Mouse (Mus musculus) WW6 (cell line): ENCODE measurements around the gene Gm21981.

Source experiments
- DNase-seq: peaks from one replicate; pipeline ENCODE4 v3.0.0-alpha.2; 2013; ENCODE audit warnings: low read depth, low spot score

The Gm21981 gene

DNA sequence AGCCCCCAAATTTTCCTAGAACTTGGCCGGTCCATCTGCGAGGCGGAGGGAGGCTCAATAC, at the start of gene Gm21981:
Gene Gm21981 (minus strand): TSS at position 14 of the 61 bp plus-strand sequence.
- DNase-seq: no peak

DNA sequence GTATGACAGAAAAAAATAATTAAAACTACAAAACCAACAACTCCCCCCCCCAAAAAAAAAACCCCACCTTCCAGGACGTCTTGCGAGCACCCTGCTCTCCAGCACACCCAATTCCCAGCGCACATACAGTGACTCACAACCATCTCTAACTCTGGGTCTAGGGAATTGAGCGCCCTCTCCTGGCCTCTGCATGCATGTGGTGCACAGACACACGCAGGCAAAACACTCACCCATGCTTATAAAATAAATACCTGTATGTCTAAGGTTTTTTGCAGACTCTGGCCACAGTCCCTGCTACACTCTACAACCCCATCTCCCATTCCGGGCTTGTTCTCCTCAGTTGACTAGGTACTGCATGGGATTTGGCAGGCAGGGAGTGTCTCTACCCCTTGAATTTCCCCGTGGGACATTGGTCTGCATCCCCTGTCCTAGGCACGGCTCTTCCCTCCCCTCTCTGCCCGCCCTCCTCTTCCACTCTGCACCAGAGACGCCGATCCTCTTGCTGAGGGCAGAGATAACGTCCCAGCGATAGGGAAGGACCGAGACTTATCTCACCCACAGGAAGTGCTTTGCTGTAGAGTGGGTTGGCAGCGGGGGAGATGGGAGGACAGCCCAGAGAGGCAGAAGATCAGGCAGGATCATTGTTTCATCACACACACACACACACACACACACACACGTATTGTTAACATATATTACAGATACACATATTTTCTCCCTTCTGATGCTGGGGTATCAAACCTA, 48.9 kb upstream of the Gm21981 start:
- DNase-seq: no peak

DNA sequence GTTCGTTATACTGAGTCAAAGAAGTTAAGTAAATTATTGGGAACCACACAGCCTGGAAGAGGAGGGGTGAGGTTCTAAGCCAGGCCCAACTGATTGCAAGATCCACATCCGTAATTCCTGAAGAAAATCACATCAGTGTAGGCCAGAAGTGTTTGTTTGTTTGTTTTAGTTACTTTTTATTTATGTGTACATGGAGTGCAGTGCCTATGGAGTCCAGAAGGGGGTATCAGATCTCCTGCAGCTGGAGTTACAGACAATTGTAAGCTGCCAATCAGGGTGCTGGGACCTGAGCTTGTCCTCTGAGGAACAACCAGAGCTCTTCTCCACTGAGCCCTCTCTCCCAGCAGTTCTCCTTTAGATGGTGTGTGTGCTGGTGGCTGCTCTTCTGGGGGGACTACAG, 45.9 kb upstream of the Gm21981 start:
- DNase-seq: no peak

DNA sequence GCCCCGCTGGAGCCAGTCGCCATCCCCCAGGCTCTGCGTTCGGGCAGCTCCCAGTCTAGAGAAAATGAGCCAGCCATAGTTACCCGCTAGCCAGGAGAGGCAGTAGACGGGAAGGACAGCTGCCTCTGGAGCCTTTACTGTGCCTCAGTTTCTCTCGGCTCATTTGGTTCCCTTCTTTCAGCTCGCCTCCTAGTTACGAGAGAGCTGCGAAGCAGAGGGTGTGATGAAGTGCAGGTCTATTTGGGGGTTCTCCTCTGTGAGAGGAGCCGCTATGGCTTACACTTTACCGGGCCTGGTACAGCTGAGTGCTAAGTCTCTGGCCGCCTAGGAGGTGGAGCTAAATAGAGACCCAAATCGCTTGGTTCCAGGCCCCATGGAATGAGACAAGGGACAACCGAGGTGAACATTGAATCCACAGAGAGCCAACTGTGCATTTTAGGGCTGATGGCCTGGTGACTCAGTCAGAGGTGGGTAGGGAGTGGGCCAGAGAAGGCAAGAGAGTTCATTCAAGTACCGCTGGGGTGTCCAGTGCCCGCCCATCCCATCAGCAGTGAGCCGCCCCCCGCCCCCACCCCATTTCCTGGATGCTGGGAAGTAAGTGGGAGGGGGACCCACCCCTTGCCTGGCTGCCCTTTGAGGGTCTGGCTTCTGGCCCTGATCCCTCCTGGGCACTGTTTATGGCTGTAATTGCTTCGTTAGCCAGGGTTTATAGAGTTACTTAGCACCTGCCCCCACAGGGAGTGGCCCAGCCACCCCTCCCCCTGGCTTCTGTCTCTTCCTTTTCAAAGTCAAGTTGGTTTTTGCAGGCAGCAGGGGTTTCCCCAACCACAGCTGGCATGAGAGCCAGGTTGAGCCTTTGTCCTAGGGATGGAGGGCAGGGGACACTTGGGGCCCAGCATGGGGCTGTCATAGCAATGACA, 44.9 kb upstream of the Gm21981 start:
- DNase-seq: no peak

DNA sequence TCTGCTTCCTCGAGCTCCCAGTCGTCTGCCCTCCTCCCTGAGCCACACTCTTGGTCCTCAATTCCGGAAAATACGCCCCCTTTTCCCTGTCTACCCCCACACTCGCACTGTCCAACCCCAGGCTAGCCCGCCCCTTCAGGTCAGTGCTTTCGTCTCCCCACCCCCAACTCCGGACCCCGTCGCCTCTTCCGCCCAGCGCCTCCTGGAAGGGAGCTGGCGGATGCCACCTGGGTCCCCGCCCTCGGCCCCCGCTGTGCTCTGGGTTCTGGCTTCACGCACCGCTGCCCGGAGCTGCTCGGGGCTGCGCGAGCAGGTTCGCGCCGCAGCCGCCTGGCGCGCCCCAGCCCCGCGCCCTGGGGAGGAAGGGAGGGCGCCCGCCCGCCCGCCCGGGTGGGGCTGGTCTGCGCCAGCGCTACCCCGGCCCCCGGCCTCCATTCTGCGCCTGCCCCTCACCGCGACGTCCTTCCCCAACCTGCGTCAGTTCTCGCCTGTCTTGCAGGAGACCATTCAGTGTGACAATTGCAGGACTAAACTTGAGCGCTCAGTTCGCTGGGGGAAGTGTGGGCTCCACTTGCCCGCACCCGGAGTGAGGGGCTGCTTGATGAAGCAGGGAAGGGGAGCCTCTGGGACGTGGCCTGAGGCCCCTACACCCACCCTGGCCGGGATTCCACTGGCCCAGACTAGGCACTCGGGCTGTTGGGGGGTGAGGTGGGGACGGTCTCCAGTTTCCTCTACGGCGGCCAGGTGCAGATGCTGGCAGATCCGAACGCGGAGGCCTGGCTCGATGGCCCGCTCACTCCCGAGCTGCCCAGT, 44.0 kb upstream of the Gm21981 start:
- DNase-seq: no peak

DNA sequence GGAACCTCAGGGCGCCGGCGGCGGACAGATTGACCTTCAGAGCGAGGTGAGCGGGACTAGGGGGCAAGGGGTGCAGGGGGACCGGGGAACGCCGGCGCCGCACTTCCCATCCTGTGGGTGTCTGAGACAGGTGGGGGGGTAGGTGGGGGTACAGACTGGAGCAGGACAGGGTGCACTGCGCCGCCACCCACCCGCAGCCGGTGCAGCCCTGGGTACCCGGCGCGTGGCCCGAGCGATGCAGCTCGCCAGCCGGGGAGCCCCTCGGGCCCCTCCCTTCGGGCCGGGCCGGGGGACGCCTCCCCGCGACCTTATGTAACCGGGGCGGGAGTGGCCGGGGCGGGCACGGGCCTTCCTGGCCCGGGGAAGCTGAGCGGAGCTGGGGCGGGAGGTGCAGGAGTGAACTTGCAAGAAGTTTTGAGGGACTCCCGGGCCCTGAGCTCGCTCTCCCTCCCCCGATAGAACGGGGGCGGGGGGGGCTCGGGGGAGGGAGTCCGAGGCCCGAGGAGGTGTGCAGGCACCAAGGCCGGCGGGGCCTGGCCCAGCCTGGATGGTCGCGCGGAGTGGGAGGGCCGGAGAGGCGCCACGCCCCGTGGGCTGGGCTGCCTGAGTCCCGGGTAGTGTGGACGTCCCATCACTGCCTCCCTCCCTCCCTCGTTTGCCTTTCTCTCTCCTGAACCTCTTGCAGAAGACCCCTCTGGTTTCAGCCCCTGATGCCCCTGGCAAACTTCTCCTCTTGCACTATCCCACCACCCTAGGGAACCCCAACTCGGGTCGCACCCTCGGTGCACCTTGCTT, 43.2 kb upstream of the Gm21981 start:
- DNase-seq: no peak

DNA sequence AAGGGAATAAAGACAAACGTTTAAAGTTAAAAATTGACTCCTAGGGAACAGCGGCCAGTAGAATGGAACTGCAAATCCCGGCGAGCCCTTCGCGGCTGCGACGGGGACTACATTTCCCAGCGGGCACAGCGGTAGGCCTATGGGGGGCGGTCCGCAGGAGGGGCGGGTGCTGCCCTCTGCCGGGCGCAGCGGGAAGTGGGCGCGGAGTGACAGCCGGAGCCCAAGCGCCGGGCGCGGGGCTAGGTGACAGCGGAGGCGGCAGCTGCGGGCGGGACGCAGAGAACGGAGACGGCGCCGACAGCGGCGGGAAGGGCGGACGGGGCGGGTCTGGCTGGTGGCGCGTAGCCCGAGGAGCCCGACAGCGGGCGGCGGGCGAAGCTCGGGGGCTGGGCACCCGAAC, 42.6 kb upstream of the Gm21981 start, which contains the start of gene Tfeb:
Gene Tfeb (plus strand): TSS at position 175 of the 400 bp plus-strand sequence.
- no peak for DNase-seq

DNA sequence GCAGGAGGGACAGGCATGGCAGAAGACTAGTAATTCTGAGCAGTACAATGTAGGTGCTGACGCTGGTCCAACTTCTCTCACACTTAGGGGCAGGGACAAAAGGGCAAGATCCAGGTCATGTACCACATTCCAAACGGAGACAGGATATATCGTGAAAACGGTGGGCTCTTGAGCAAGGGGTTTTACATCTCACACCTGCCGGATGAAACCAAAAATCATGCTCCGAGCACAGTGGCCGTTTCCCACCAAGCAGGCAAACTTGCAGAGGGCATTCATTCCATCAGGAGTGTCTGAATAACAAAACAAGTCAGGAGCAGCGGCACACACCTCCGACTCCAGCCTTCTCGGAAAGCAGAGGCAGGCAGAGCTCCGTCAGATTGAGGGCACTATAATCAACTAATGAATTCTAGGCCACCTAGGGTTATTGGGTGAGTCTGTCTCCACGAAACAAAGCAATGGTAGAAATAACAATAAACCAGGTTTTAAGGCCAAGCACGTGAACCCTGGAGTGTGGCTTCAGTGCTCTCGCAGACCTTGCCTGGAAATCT, 41.4 kb upstream of the Gm21981 start:
- DNase-seq: no peak

DNA sequence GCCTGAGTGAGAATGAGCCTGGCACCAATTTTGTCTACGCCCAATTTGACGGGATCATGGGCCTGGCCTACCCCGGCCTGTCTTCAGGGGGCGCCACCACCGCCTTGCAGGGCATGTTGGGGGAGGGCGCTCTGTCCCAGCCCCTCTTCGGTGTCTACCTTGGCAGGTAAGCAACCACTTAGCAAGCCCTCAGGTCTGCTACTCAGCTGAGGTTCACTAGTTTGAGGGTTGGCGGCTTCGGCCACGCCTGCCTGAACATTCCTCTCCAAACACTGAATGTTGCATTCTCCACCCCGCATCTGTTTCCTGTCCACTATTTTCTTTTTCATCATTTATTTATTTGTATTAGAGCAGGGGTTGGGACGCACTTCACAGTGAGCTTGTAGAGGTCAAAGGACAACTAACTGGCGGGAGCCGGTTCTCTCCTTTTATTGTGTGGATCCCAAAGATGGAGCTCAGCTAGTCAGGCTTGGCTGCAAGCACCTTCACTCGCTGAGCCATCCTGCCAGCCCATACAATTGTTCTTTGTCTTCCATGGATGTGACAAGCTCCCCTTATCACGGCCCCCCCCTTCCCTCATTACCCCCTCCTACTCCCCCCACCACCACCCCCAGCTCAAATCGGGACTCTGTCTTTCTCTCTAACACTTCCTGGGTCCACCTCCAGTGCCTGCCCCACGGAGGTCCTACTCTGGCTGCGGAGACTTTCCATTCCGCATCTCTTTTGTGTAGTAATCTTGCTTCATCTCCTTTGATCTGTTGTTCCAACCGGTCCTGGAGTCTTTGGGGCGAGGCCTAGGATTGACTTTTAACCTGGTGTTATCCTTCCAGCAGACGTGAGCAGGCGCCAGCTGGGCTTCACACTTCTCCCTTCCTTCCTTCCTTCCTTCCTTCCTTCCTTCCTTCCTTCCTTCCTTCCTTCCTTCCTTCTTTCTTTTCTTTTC, 36.6 kb upstream of the Gm21981 start:
- DNase-seq: no peak

DNA sequence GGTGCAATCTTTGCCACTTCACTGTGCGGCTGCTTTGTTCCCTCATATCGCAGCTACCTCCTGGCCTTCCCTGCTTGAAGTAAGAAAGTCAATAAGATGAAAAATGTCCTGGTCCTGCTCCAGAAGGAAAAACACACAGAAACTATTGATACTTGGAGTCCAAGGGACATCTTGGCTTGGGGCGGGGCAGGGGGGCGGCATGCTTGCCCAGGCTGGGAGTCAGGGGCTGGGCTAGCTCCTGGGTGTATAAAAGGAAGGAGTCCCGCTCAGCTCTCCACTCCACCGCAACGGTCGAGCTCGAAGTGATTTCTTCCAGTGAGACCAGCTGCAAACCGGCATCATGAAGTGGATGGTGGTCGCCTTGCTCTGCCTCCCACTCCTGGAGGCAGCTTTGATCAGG, 32.3 kb upstream of the Gm21981 start, which contains the start of gene Pgc:
Gene Pgc (plus strand): TSS at position 277 of the 400 bp plus-strand sequence.
- no peak for DNase-seq

DNA sequence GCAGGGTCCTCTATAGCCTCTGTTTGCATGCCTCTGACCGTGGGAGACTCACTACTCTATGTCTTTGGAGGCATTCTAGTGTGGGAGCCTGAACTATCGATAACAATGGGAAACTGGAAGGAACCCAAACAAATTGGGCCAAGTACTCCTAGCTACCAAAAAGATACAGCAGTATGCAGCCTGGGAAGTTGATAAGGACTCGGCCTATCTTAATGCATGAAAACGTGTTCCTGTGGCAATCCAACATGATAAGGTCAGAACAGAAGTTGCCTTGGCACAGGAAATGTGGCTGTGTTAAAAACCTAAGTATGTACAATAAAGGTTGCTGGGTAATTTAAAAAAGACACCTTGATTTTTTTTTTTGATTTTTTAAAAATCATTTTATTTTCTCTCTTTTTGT, 26.9 kb upstream of the Gm21981 start:
- no peak for DNase-seq

DNA sequence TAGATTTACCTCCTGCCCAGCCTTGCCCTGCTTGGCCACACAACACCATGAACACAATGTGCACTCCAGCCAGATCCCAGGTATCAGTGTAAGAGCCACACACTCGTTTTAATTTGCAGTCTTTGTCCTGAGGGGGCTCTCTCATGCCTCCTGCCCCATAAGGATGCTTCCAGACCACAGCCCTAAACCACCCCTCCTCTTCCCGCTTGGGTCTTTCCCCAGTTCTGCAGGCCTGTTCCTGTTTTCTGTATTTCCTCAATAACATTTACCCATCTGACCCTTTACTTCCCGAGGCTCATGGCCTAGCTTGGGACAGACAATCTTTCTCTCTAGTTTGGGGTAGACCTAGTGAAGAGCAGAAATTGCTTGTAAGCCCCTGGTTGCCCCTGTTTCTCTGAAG, 20.8 kb upstream of the Gm21981 start:
- DNase-seq: no peak

DNA sequence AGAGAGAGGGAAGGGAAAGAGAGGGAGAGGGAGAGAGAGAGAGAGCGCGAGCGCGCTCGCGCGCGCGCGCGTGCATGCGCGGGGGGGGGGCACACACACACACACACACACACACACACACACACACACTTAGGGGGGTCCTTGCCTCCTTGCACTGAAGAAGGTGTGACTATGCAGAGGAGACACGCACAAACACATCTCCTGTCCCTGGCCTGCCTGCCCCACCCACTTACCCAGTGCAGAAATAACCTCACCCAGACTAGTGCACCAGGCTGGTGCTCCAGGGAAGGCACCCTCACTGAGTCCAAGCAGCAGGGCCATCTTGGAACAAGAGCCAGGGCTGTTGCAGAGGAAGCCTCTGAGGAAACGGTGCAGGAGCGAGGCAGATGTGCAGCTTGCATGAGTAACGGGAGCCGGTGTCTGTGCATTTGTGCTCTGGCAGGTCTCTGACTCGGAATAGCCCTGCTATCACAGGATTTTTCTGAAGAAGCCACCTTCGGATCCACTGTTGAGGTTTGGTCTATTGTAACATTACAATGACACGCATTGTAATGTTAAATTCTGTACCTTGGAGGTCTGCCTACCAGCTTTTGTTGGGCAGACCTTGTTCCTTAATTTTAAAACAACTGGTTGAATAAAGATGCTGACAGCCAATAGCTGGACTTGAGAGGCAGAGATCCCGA, 18.8 kb upstream of the Gm21981 start:
- no peak for DNase-seq

DNA sequence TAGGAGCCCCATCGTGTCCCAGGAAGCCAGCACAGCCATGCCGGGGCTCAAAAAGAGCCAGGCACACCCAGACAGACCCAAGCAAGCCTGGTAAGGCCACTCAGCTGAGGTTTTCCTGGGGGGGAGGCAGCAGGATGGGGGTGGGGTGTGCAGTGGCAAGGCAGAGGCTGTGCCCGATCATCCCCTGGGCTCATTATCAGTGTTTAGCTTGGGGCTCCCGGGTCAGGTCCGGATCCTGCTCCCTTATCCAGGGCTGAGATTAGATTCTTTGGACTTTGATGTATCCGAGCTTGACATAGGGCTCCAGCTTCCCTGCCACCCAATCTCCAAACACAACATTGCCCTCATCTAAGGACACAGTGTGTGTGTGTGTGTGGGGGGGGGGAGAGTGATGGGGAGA, 17.6 kb upstream of the Gm21981 start:
- no peak for DNase-seq

DNA sequence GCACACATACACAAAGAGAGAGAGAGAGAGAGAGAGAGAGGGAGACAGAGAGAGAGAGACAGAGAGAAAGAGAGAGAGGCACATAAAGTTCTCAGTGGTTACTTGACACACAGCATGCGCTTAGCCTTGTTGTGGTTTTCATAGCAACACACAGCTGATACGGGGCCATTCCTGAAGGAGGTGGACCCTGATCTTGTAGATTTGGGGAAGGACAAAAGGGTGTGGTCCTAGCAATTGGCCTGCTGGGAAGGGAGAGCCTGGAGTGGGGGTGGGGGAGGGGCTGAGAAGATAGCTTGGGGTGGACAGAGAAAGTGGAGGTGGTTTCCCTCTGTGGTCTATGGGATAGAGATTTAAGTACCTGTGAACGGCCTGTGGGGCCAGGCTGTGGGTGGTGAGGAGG, 15.8 kb upstream of the Gm21981 start:
- no peak for DNase-seq

DNA sequence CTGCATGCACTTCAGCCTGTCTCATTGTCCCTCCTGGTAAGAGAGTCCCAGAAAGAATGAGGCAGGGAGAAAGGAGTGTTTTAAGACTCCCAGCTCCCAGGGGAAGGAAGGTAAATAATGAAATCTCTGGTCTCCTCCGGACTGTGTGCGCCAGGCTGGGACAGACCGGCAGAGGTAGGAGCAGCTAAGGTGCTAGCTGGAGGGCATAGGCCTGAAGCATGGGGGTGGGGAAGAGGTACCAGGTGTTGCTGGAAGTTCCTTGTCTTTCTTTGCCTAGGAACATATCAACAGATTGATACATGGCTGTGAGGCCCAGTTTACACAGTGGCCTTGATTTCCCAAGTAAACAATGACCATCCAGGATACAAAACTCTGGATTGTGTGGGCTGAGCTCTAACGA, 14.7 kb upstream of the Gm21981 start:
- DNase-seq: no peak

DNA sequence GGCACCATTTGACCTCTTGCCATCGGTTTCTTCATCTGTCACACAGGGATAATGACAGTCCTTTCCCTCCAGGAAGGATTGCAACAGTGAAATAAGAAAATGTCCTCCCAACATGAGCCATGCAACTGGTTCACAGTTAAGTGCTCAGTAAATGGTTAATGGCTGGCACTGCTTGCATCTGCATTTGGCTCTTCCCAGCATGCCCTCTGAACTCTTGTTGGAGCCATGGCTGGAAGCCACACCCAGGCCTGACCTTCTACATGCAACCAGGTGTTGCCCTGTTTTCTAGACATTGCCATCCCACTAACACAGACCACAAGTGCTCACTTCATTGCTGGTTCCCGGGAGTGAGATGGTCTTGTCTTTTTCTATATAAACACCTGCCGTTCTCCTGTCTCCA, 13.7 kb upstream of the Gm21981 start:
- DNase-seq: no peak

DNA sequence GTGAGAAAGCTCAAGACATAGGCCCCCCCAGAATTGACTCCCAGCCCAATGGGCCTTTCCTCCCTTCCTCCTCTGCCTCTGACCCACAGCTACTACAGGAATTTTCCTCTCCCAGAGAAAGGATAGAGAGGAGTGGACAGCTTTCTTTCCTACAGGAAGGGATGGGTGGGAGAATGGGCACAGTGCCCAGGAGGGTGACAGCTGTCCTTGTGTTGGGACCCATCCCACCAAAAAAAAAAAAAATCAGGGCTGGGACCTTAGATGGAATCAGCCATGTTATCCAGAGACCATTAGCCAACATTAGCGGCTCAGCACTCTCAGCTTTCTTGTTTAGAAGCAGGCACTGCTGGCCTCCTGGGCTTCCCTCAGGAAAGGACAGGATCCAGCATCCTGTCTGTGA, 11.9 kb upstream of the Gm21981 start:
- DNase-seq: no peak

DNA sequence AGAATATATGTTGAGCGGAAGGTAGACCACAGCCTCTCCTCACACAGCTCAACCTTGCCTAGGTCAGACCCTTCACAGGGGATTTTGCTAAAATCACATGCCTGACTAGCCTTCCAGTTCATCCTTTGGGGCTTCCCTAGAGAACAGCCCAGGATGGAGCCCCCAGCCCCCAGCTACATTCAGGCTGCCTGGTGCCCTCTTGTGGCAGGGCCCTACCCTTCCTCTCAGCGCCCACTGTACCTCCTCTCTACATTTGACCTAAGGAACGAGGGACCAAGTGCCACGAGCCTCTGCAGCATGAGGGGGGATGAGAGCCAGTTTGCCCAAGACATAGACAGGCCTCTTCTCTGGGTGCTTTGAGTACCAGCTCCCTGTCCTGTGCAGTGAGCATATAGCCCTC, 10.4 kb upstream of the Gm21981 start:
- no peak for DNase-seq

DNA sequence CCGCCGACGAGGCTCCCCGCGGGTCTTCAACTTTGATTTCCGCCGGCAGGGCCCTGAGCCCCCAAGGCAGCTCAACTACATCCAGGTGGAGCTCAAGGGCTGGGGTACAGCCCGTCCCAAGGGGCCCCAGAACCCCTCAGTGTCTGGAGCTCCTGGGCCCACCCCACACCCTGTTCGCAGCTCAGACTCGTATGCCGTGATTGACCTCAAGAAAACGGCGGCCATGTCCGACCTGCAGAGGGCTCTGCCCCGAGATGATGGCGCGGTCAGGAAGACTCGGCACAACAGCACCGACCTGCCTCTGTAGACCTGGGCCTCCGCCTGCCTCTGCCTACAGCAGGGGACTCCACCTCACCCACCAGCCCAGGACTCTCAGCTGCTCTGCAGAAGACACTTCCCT, 9.3 kb upstream of the Gm21981 start:
- no peak for DNase-seq
